Mouse (Mus musculus) neural tube, embryonic 11.5 days (tissue): Measurements from ENCODE around the gene Rab11fip4. TPM values are rescaled to one million over a fixed set of nuclear protein-coding genes. Genes with fewer than 3 reads are reported as not detected.
"Not testable (repeated sequence)": the region's sequence is repeated elsewhere in the genome, so short reads cannot be mapped to it uniquely, and the experiment has no call there.

Experiments
- ATAC-seq: fragments of 200-750 bp; cut with Nextera tagmentation; 2 replicates; pipeline ENCODE4 v1.8.0; 2017; ENCODE audit warnings: moderate number of reproducible peaks, mild to moderate bottlenecking, moderate TSS enrichment, moderate library complexity; ENCODE audit not compliant: insufficient read depth, low FRiP score, low TSS enrichment
- DNase-seq: peaks from one replicate; pipeline ENCODE4 v3.0.0-alpha.2; 2015; ENCODE audit warnings: low spot score
- H3K27ac ChIP-seq: fragments of 300-500 bp; sonication (generic); 2 replicates; pipeline ENCODE4 v1.5.1; 2014; ENCODE audit warnings: low read depth, mild to moderate bottlenecking, low read length
- H3K27me3 ChIP-seq: fragments of 300-500 bp; sonication (generic); 2 replicates; pipeline ENCODE4 v1.6.1; 2014; ENCODE audit warnings: mild to moderate bottlenecking, low read length, mixed read lengths; ENCODE audit not compliant: control insufficient read depth, insufficient read depth
- H3K36me3 ChIP-seq: fragments of 300-500 bp; sonication (generic); 2 replicates; pipeline ENCODE4 v1.6.1; 2014; ENCODE audit warnings: mild to moderate bottlenecking, low read length, moderate library complexity, mixed read lengths; ENCODE audit not compliant: control insufficient read depth, insufficient read depth
- H3K4me1 ChIP-seq: fragments of 300-500 bp; sonication (generic); 2 replicates; pipeline ENCODE4 v1.6.1; 2014; ENCODE audit warnings: low read length, mixed read lengths; ENCODE audit not compliant: control insufficient read depth, insufficient read depth
- H3K4me2 ChIP-seq: fragments of 300-500 bp; sonication (generic); 2 replicates; pipeline ENCODE4 v1.6.1; 2014; ENCODE audit warnings: low read depth, mild to moderate bottlenecking, moderate library complexity
- H3K4me3 ChIP-seq: fragments of 300-500 bp; sonication (generic); 2 replicates; pipeline ENCODE4 v1.5.1; 2014; ENCODE audit warnings: low read depth, low read length
- H3K9ac ChIP-seq: fragments of 300-500 bp; sonication (generic); 2 replicates; pipeline ENCODE4 v1.6.1; 2014; ENCODE audit warnings: mild to moderate bottlenecking, low read length
- H3K9me3 ChIP-seq: fragments of 300-500 bp; sonication (generic); 2 replicates; pipeline ENCODE4 v1.6.1; 2016; ENCODE audit warnings: low read length; ENCODE audit not compliant: control insufficient read depth
- WGBS: fragments of 180-500 bp; shearing (Covaris S2); extraction: QIAGEN DNeasy Blood & Tissue Kit; methylation state at CpG from one replicate; pipeline ENCODE4 v1.1.7; 2014; 5-methylcytosine and 5-hydroxymethylcytosine counted together
- polyA plus RNA-seq: library from polyadenylated mRNA; unstranded; fragments of >200 nt; fragmentation: Nextera tagmentation; extraction: Ambion mirVana; gene quantifications from 2 replicates; pipeline ENCODE4 v1.2.1, GENCODE M21; 2014

Gene Rab11fip4
- polyA plus RNA-seq, 1 experiment from 2014 or later: 15.2 TPM

- no peaks in the 10 kb centered on the region for H3K27me3 ChIP-seq
- H3K4me1 ChIP-seq: no peaks in the 10 kb centered on the region
- H3K9me3 ChIP-seq: no peaks in the 10 kb centered on the region
- H3K4me3 ChIP-seq: no peak overlapping the region
- 56% methylated on average over 3 of the region's 3 CpGs for WGBS
- H3K27ac ChIP-seq: no peak overlapping the region
- H3K9ac ChIP-seq: no peak overlapping the region
- no peaks in the 10 kb centered on the region; the same call in 1 of the 2 replicates for H3K36me3 ChIP-seq
- DNase-seq: no peak
- no peak overlapping the region for H3K4me2 ChIP-seq
- no peak for ATAC-seq
Observed at GRCm38 (mm10) chr11:79681798-79682197, 90.8 kb downstream of the Rab11fip4 start.

DNA sequence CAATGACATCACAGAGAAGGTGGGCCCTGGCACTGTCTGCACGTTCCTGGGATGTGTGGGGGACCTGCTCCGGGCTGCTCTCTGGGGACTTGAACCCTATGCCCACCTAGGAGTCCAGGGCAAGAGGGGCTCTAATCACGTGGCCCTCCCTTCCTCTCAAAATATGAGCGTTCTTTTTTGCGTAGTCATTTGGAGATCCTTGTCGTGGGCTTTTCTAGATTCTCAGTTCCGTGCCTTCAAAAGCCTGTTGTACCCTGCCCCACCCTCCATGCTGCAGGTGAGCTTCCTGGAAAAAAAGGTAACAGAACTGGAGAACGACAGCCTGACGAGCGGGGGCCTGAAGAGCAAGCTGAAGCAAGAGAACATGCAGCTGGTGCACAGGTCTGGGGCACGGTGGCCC, 94.1 kb downstream of the Rab11fip4 start:
- H3K9ac ChIP-seq: no peak overlapping the region
- no peaks in the 10 kb centered on the region for H3K9me3 ChIP-seq
- DNase-seq (no peak), ATAC-seq (no peak)
- H3K36me3 ChIP-seq: no peaks in the 10 kb centered on the region; the same call in none of the 2 replicates
- H3K4me2 ChIP-seq: no peak overlapping the region
- H3K27me3 ChIP-seq: no peaks in the 10 kb centered on the region
- H3K27ac ChIP-seq: no peak overlapping the region
- H3K4me1 ChIP-seq: no peaks in the 10 kb centered on the region
- no peak overlapping the region for H3K4me3 ChIP-seq
- 85% methylated on average over 11 of the region's 11 CpGs for WGBS

DNA sequence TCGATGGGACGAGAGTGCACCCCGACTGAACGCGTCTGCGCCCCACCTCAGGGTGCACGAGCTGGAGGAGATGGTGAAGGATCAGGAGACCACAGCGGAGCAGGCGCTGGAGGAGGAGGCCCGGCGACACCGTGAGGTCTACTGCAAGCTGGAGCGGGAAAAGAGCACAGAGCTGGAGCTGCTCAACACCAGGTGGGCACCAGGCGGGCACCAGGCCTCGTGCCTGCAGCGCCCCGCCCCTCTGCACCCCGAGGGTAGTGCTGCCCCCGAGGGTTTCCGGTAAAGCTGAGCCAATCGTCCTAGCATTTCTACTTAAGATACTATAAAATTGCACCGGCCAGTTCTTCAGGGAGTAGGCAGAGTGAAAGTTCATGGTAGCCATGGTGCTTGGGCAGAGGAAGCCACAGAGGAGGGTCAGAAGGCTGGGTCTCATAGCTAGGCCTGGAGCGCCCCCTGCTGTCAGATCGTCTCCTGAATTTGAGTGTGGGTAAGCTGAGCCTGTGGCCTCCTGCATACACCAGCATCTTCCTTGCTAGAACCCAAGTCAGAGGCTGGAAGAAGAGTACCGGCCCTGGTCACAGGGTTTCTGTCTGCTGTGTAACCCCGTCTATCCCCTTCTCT, 95.6 kb downstream of the Rab11fip4 start:
- no peak overlapping the region for H3K9ac ChIP-seq
- no peaks in the 10 kb centered on the region for H3K27me3 ChIP-seq
- no peaks in the 10 kb centered on the region for H3K9me3 ChIP-seq
- H3K4me2 ChIP-seq: no peak overlapping the region
- WGBS: 66% methylated on average over 26 of the region's 26 CpGs
- no peak overlapping the region for H3K4me3 ChIP-seq
- ATAC-seq: no peak
- no peaks in the 10 kb centered on the region for H3K4me1 ChIP-seq
- peak; percentile 91 for DNase-seq
- peaks cover 7% of the 10 kb centered on the region for H3K36me3 ChIP-seq
- no peak overlapping the region for H3K27ac ChIP-seq

GRCm38 (mm10) chr11:79689916-79690315, 98.9 kb downstream of the Rab11fip4 start:
- ATAC-seq (no peak), DNase-seq (no peak)
- Histone ChIP-seq H3K36me3 (peaks cover 10% of the 10 kb centered on the region), H3K27ac (no peak overlapping the region), H3K4me2 (no peak overlapping the region), H3K27me3 (no peaks in the 10 kb centered on the region), H3K4me1 (no peaks in the 10 kb centered on the region), H3K9me3 (no peaks in the 10 kb centered on the region), H3K4me3 (no peak overlapping the region), H3K9ac (no peak overlapping the region)
- WGBS: 82% methylated on average over 1 of the region's 1 CpGs

- WGBS: 83% methylated on average over 9 of the region's 9 CpGs
- no peak overlapping the region for H3K27ac ChIP-seq
- no peak overlapping the region for H3K4me3 ChIP-seq
- DNase-seq (no peak), ATAC-seq (no peak)
- H3K4me2 ChIP-seq: no peak overlapping the region
- peaks cover 10% of the 10 kb centered on the region for H3K36me3 ChIP-seq
- no peak overlapping the region for H3K9ac ChIP-seq
- H3K27me3 ChIP-seq: no peaks in the 10 kb centered on the region
- H3K9me3 ChIP-seq: no peaks in the 10 kb centered on the region
- H3K4me1 ChIP-seq: no peaks in the 10 kb centered on the region
Observed at GRCm38 (mm10) chr11:79691513-79691912, 100.5 kb downstream of the Rab11fip4 start.

DNA sequence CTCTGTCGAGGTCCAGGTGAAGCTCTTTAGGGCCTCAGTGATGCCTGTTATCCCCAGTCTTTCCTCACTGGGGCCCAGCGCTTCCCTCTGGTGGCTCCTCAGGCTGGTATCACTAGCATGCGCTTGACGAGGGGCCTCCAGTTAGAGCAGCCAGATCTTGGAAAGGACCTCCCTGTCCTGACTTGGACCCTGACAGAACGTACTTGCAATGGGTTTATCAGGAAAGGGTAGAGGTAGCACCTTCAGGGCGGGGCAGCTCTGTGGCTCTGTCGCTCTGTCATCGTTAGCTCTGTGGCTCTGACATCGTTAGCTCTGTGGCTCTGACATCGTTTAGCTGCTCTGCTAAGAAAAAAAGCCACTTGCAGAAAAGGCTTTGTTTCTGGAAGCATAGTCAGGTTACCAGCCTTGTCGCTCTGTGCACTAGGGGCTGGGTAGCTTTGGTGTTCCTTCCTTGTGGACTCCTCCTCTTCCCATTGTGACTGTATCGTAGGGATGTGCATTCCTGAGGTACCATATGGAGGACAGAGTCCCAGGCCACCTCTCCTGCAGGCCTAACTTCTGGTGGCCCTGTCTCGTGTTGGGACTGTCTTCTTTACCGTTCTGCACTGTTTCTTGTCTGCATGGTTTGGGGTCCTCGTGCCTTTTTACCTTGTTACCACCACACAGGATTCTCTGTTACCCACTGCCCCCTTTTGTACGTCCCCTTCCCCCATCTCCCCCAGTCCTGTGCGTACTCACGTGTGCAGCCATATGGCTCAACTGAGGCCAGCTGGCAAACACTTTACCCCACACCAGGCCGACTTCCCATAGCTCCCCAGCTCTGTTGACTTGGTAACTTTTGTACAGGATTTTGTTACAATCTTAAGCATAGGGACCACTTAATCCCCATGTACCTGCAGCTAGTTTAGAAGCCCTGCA, 105.6 kb downstream of the Rab11fip4 start:
- no peak overlapping the region for H3K9ac ChIP-seq
- H3K9me3 ChIP-seq: no peaks in the 10 kb centered on the region
- 0 out of 2 replicates have a peak, but pooled peaks cover 3% of the 10 kb centered on the region for H3K4me1 ChIP-seq
- H3K4me2 ChIP-seq: no peak overlapping the region
- H3K36me3 ChIP-seq: peaks cover 2% of the 10 kb centered on the region; the same call in 1 of the 2 replicates
- no peak for DNase-seq
- no peaks in the 10 kb centered on the region for H3K27me3 ChIP-seq
- 55% methylated on average over 19 of the region's 19 CpGs for WGBS
- no peak for ATAC-seq
- no peak overlapping the region for H3K4me3 ChIP-seq
- 0 out of 2 replicates have a peak overlapping the region, but pooled peaks have one; percentile 7 for H3K27ac ChIP-seq

GRCm38 (mm10) chr11:79698071-79698470, 107.1 kb downstream of the Rab11fip4 start:
- no peaks in the 10 kb centered on the region for H3K27me3 ChIP-seq
- H3K9ac ChIP-seq: no peak overlapping the region
- H3K4me2 ChIP-seq: no peak overlapping the region
- WGBS: 94% methylated on average over 5 of the region's 5 CpGs
- ATAC-seq: no peak
- H3K36me3 ChIP-seq: peaks cover 2% of the 10 kb centered on the region; the same call in 1 of the 2 replicates
- no peak overlapping the region for H3K27ac ChIP-seq
- DNase-seq: no peak
- no peaks in the 10 kb centered on the region for H3K9me3 ChIP-seq
- peaks cover 10% of the 10 kb centered on the region; the same call in 1 of the 2 replicates for H3K4me1 ChIP-seq
- H3K4me3 ChIP-seq: no peak overlapping the region

DNA sequence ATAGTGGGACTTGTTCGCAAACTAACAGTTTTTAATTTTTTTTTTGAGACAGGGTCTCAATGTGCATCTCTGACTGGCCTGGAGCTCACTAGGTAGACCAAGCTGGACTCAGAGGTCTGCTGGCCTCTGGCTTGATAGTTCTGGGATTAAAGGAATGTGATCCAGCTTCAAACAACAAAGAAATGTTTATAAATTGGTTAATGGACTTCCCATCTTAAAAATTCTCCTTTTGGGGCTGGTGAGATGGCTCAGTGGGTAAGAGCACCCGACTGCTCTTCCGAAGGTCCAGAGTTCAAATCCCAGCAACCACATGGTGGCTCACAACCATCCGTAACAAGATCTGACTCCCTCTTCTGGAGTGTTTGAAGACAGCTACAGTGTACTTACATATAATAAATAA, 107.5 kb downstream of the Rab11fip4 start:
- 96% methylated on average over 3 of the region's 4 CpGs for WGBS
- not testable (repeated sequence) for H3K36me3 ChIP-seq, H3K27ac ChIP-seq, DNase-seq, H3K4me3 ChIP-seq, ATAC-seq, H3K9ac ChIP-seq, H3K9me3 ChIP-seq, H3K4me2 ChIP-seq, H3K27me3 ChIP-seq
- peaks cover 13% of the 10 kb centered on the region; the same call in 1 of the 2 replicates for H3K4me1 ChIP-seq
